Comparison of ENCODE assay signal across 9 mouse cellular contexts in the genomic region with DNA sequence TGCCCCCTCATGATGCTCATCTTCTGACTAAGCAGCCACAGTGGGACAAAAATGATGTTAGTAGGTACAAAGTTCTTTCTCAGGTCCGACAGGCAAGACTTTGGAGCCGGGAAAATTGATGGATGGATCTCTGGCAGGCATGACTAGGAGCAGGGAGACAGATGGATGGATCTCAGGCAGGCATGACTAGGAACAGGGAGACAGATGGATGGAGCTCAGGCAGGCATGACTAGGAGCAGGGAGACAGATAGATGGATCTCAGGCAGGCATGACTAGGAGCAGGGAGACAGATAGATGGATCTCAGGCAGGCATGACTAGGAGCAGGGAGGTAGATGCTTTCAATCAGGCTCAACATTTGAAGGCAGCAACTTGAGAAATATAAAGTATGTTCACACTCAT. TPM values are rescaled to one million over a fixed set of nuclear protein-coding genes. Genes with fewer than 3 reads are reported as not detected.
DNase-seq lines count a peak whose midpoint lies in the region; ATAC-seq and TF ChIP-seq lines count a peak whose summit lies in the region.
"Had no signal": no experiment of that assay in that cellular context is flagged by ENCODE, and none has a peak within 500 bp of the region (broad histone marks: within the 10 kb centered on the region; RNA-seq: fewer than 3 reads in every experiment).

No protein-coding gene starts in this region.

- no peaks in the 10 kb centered on the region; the same call in 1 of the 2 replicates for H3K27me3 ChIP-seq in heart, embryonic 14.5 days (ENCODE audit: control insufficient read depth, insufficient read depth, low read length)
- no peaks in the 10 kb centered on the region for H3K27me3 ChIP-seq in embryonic facial prominence, embryonic 12.5 days
- no peaks in the 10 kb centered on the region for H3K27me3 ChIP-seq in midbrain, embryonic 13.5 days
- no peaks in the 10 kb centered on the region for H3K27me3 ChIP-seq in thymus, adult 2 months (ENCODE audit: control insufficient read depth, insufficient read depth, low read length)

- no peak overlapping the region for H3K27ac ChIP-seq in heart, embryonic 14.5 days (replicated peaks in 1 of 2; ENCODE audit: control insufficient read depth in 1 of 2, insufficient read depth in 1 of 2, low read depth in 2 of 2, low read length in 2 of 2)
- H3K27ac ChIP-seq in embryonic facial prominence, embryonic 12.5 days, result no peak overlapping the region
- H3K27ac ChIP-seq in midbrain, embryonic 13.5 days, result no peak overlapping the region; the same call in 1 of the 2 replicates
- H3K27ac ChIP-seq in thymus, adult 2 months (ENCODE audit: control insufficient read depth, insufficient read depth, low read length), result no peak overlapping the region

- no peaks in the 10 kb centered on the region for H3K4me1 ChIP-seq in heart, embryonic 14.5 days (ENCODE audit: control insufficient read depth in 2 of 2, insufficient read depth in 2 of 2, low read length in 2 of 2)
- H3K4me1 ChIP-seq in embryonic facial prominence, embryonic 12.5 days, result no peaks in the 10 kb centered on the region
- no peaks in the 10 kb centered on the region for H3K4me1 ChIP-seq in midbrain, embryonic 13.5 days (replicated peaks)
- H3K4me1 ChIP-seq in thymus, adult 2 months (replicated peaks; ENCODE audit: control insufficient read depth, insufficient read depth, low read length), result no peaks in the 10 kb centered on the region

- 37% methylated on average over 2 of the region's 2 CpGs for WGBS in heart, embryonic 14.5 days
- 42% methylated on average over 2 of the region's 2 CpGs for whole genome bisulfite sequencing in embryonic facial prominence, embryonic 12.5 days
- WGBS in midbrain, embryonic 13.5 days, result 31% methylated on average over 2 of the region's 2 CpGs
- 79% methylated on average over 2 of the region's 2 CpGs for WGBS in thymus, adult 2 months

- TF ChIP-seq POLR2A in thymus, adult 2 months (IDR thresholded peaks at IDR 0.05; ENCODE audit: control insufficient read depth, extremely low read depth, insufficient read depth, low read length, poor library complexity), result no peak

- no peaks in the 10 kb centered on the region for H3K9me3 ChIP-seq in heart, embryonic 14.5 days (ENCODE audit: control insufficient read depth, low read length)
- no peaks in the 10 kb centered on the region for H3K9me3 ChIP-seq in embryonic facial prominence, embryonic 12.5 days
- H3K9me3 ChIP-seq in midbrain, embryonic 13.5 days, result no peaks in the 10 kb centered on the region

- no peak for TF ChIP-seq CTCF in thymus, adult 2 months (IDR thresholded peaks at IDR 0.05; ENCODE audit: borderline replicate concordance, control insufficient read depth, extremely low read depth, insufficient read depth, low read length, poor library complexity)

- no peak for DNase-seq in heart, adult 8-10 months (ENCODE audit: low spot score)
- DNase-seq in kidney, postnatal 14 days, result peak; percentile 21
- no peak for DNase-seq in adrenal gland, adult (ENCODE audit: inconsistent age in 2 of 2, low spot score in 1 of 2)
- no peak for DNase-seq in adrenal gland, postnatal 10 days
- DNase-seq in thymus, adult 2 months, result no peak

- no peaks in the 10 kb centered on the region for H3K36me3 ChIP-seq in heart, embryonic 14.5 days (ENCODE audit: control insufficient read depth, insufficient read depth, low read length)
- no peaks in the 10 kb centered on the region for H3K36me3 ChIP-seq in embryonic facial prominence, embryonic 12.5 days
- H3K36me3 ChIP-seq in midbrain, embryonic 13.5 days, result no peaks in the 10 kb centered on the region
- no peaks in the 10 kb centered on the region for H3K36me3 ChIP-seq in thymus, adult 2 months (ENCODE audit: control insufficient read depth, insufficient read depth, low read length)

- no peak overlapping the region for H3K9ac ChIP-seq in heart, embryonic 14.5 days (ENCODE audit: low read length)
- H3K9ac ChIP-seq in embryonic facial prominence, embryonic 12.5 days, result no peak overlapping the region
- no peak overlapping the region for H3K9ac ChIP-seq in midbrain, embryonic 13.5 days (replicated peaks)

- ATAC-seq in heart, embryonic 14.5 days (ENCODE audit: insufficient number of reproducible peaks, insufficient read depth, low FRiP score, low read depth), result no peak
- ATAC-seq in embryonic facial prominence, embryonic 12.5 days (ENCODE audit: insufficient number of reproducible peaks, insufficient read depth, low FRiP score, low TSS enrichment), result no peak
- ATAC-seq in midbrain, embryonic 13.5 days, result peak; percentile 60

- H3K4me3 ChIP-seq in heart, embryonic 14.5 days (ENCODE audit: control insufficient read depth in 1 of 2, insufficient read depth in 1 of 2, low read depth in 1 of 2, low read length in 2 of 2), result peak overlapping the region in 1 of 2 experiments; percentile 8; a peak in 1 of 4 replicates
- peak overlapping the region; percentile 22 for H3K4me3 ChIP-seq in embryonic facial prominence, embryonic 12.5 days
- H3K4me3 ChIP-seq in midbrain, embryonic 13.5 days (replicated peaks), result peak overlapping the region; percentile 39
- no peak overlapping the region for H3K4me3 ChIP-seq in thymus, adult 2 months (ENCODE audit: control insufficient read depth, insufficient read depth, low read length)

- H3K4me2 ChIP-seq in heart, embryonic 14.5 days (ENCODE audit: low read length), result peak overlapping the region; percentile 41
- H3K4me2 ChIP-seq in embryonic facial prominence, embryonic 12.5 days (replicated peaks), result peak overlapping the region; percentile 29
- peak overlapping the region; percentile 44 for H3K4me2 ChIP-seq in midbrain, embryonic 13.5 days (replicated peaks)

RNA-seq across cellular contexts. Expression of a gene that starts 13.8 kb away (rescaled TPM):
- polyA plus RNA-seq in heart, embryonic 14.5 days (2014; fragmentation: Nextera tagmentation; extraction: Ambion mirVana), result 1.3 and 2.7 TPM in 2 replicates
- total RNA-seq in heart, adult 8-10 months (2022), result 1 to 10 TPM in 3 of 4 experiments, under 1 TPM in 1; 0.89 to 1.8 (median 1.2) TPM
- polyA plus RNA-seq in embryonic facial prominence, embryonic 12.5 days (2016; fragmentation: Nextera tagmentation; extraction: Ambion mirVana), result 0.12 and 0.20 TPM in 2 replicates
- 0.06 and 0.07 TPM in 2 replicates for polyA plus RNA-seq in midbrain, embryonic 13.5 days (2015; fragmentation: Nextera tagmentation; extraction: Ambion mirVana)
- not detected for total RNA-seq in adrenal gland, postnatal 10 days (2021)
- 0.43 and 0.57 TPM in 2 replicates for polyA plus RNA-seq in thymus, adult 2 months (2012; rRNA removed)
- polyA plus RNA-seq: stomach, embryonic 14.5 days had no signal

RNA-seq across cellular contexts. Expression of a gene that starts 25.4 kb away (rescaled TPM):
- 0.08 and 0.12 TPM in 2 replicates for polyA plus RNA-seq in heart, embryonic 14.5 days (2014; fragmentation: Nextera tagmentation; extraction: Ambion mirVana)
- 1 to 10 TPM; 1.7 to 2.5 (median 2.1) TPM for total RNA-seq in heart, adult 8-10 months (2022)
- polyA plus RNA-seq in embryonic facial prominence, embryonic 12.5 days (2016; fragmentation: Nextera tagmentation; extraction: Ambion mirVana), result 0.10 and 0.17 TPM in 2 replicates
- 0.32 and 0.42 TPM in 2 replicates for polyA plus RNA-seq in midbrain, embryonic 13.5 days (2015; fragmentation: Nextera tagmentation; extraction: Ambion mirVana)
- not detected for total RNA-seq in adrenal gland, postnatal 10 days (2021)
- polyA plus RNA-seq in thymus, adult 2 months (2012; rRNA removed), result 0.26 and 0.40 TPM in 2 replicates

RNA-seq across cellular contexts. Expression of a gene that starts 54.6 kb away (rescaled TPM):
- not detected in 2 replicates for polyA plus RNA-seq in heart, embryonic 14.5 days (2014; fragmentation: Nextera tagmentation; extraction: Ambion mirVana)
- total RNA-seq in heart, adult 8-10 months (2022), result not detected
- polyA plus RNA-seq in embryonic facial prominence, embryonic 12.5 days (2016; fragmentation: Nextera tagmentation; extraction: Ambion mirVana), result 0.15 and 0.19 TPM in 2 replicates
- 0.13 TPM in 1 of 2 replicates, not detected in the other for polyA plus RNA-seq in midbrain, embryonic 13.5 days (2015; fragmentation: Nextera tagmentation; extraction: Ambion mirVana)
- not detected for total RNA-seq in adrenal gland, postnatal 10 days (2021)
- polyA plus RNA-seq in thymus, adult 2 months (2012; rRNA removed), result 1.00 and 1.1 TPM in 2 replicates
- polyA plus RNA-seq: stomach, embryonic 14.5 days had no signal
